Mouse (Mus musculus): ENCODE measurements around the gene Rit1. TPM values are rescaled to one million over a fixed set of nuclear protein-coding genes. Genes with fewer than 3 reads are reported as not detected.

Gene Rit1
- 22.1 and 22.6 TPM in 2 replicates for polyA plus RNA-seq (2012; rRNA removed)

GRCm38 (mm10) chr3:88716399-88717197, at the start of gene Rit1:
TSS of gene Rit1 (plus strand) at chr3:88716838.

GRCm38 (mm10) chr3:88684980-88685941, 31.4 kb upstream of the Rit1 start, which contains the start of gene Khdc4:
TSS of gene Khdc4 (plus strand) at chr3:88685803.

GRCm38 (mm10) chr3:88774939-88775841, 58.6 kb downstream of the Rit1 start, which contains the start of gene Syt11:
TSS of gene Syt11 (minus strand) at chr3:88775164.

Other genes starting within 250 kb of the Rit1 start
- 37.0 and 37.6 TPM in 2 replicates for gene Lmna, start 206.9 kb upstream of the Rit1 start, polyA plus RNA-seq (2012; rRNA removed)
- 0.77 and 0.82 TPM in 2 replicates for gene Mex3a, start 184.4 kb upstream of the Rit1 start, polyA plus RNA-seq (2012; rRNA removed)
- 0.31 and 0.47 TPM in 2 replicates for gene Rab25, start 168.5 kb upstream of the Rit1 start, polyA plus RNA-seq (2012; rRNA removed)
- 90.5 and 102 TPM in 2 replicates for gene Lamtor2, start 163.8 kb upstream of the Rit1 start, polyA plus RNA-seq (2012; rRNA removed)
- gene Ubqln4, start 163.1 kb upstream of the Rit1 start, polyA plus RNA-seq (2012; rRNA removed) = 22.9 and 26.9 TPM in 2 replicates
- gene Ssr2, start 141.0 kb upstream of the Rit1 start, polyA plus RNA-seq (2012; rRNA removed) = 240 and 254 TPM in 2 replicates
- 9.6 and 11.4 TPM in 2 replicates for gene Arhgef2, start 110.9 kb upstream of the Rit1 start, polyA plus RNA-seq (2012; rRNA removed)
- not detected in 2 replicates for gene Rxfp4, start 63.7 kb upstream of the Rit1 start, polyA plus RNA-seq (2012; rRNA removed)
- gene Khdc4, start 31.0 kb upstream of the Rit1 start, polyA plus RNA-seq (2012; rRNA removed) = 30.7 and 35.2 TPM in 2 replicates
- gene Syt11, start 58.3 kb downstream of the Rit1 start, polyA plus RNA-seq (2012; rRNA removed) = 0.48 and 0.50 TPM in 2 replicates
- gene Gon4l, start 118.4 kb downstream of the Rit1 start, polyA plus RNA-seq (2012; rRNA removed) = 4.3 and 4.9 TPM in 2 replicates
- 8.8 and 9.1 TPM in 2 replicates for gene Msto1, start 197.2 kb downstream of the Rit1 start, polyA plus RNA-seq (2012; rRNA removed)
- 3.3 and 3.8 TPM in 2 replicates for gene Ash1l, start 233.8 kb downstream of the Rit1 start, polyA plus RNA-seq (2012; rRNA removed)
- 47.8 and 48.9 TPM in 2 replicates for gene Dap3, start 234.3 kb downstream of the Rit1 start, polyA plus RNA-seq (2012; rRNA removed)